8 mouse cellular contexts compared by ENCODE assay signal in genomic region chr2:84838593-84838949, GRCm38 (mm10). TPM values are rescaled to one million over a fixed set of nuclear protein-coding genes. Genes with fewer than 3 reads are reported as not detected.
DNase-seq lines count a peak whose midpoint lies in the region; ATAC-seq and TF ChIP-seq lines count a peak whose summit lies in the region.

Gene Slc43a1, plus strand, starts transcription at chr2:84838850.

- no peak within 1 kb of the TSS for H3K27ac ChIP-seq in neural tube, embryonic 11.5 days (ENCODE audit: low read depth, low read length)
- peak within 1 kb of the TSS; percentile 96 for H3K27ac ChIP-seq in forebrain, embryonic 10.5 days
- peak within 1 kb of the TSS; percentile 96 for H3K27ac ChIP-seq in limb, embryonic 10.5 days
- H3K27ac ChIP-seq in small intestine, adult 2 months (ENCODE audit: insufficient read depth, low read depth, low read length), result no peak within 1 kb of the TSS

- H3K36me3 ChIP-seq in neural tube, embryonic 11.5 days (ENCODE audit: control insufficient read depth, insufficient read depth, low read length), result no peaks in the 10 kb centered on the region
- no peaks in the 10 kb centered on the region for H3K36me3 ChIP-seq in forebrain, embryonic 10.5 days (replicated peaks)
- H3K36me3 ChIP-seq in limb, embryonic 10.5 days, result 0 out of 2 replicates have a peak, but pooled peaks cover 2% of the 10 kb centered on the region
- H3K36me3 ChIP-seq in small intestine, adult 2 months (ENCODE audit: control insufficient read depth, insufficient read depth, low read length), result no peaks in the 10 kb centered on the region

- H3K9me3 ChIP-seq in neural tube, embryonic 11.5 days (ENCODE audit: control insufficient read depth, low read length), result no peaks in the 10 kb centered on the region
- H3K9me3 ChIP-seq in forebrain, embryonic 10.5 days, result no peaks in the 10 kb centered on the region
- no peaks in the 10 kb centered on the region for H3K9me3 ChIP-seq in limb, embryonic 10.5 days (replicated peaks)

- no peak for TF ChIP-seq POLR2A in small intestine, adult 2 months (IDR thresholded peaks at IDR 0.05; ENCODE audit: low read depth, low read length)

- peaks cover 3% of the 10 kb centered on the region; the same call in 1 of the 2 replicates for H3K4me1 ChIP-seq in neural tube, embryonic 11.5 days (ENCODE audit: control insufficient read depth, insufficient read depth, low read length)
- H3K4me1 ChIP-seq in forebrain, embryonic 10.5 days, result peaks cover 41% of the 10 kb centered on the region
- peaks cover 37% of the 10 kb centered on the region for H3K4me1 ChIP-seq in limb, embryonic 10.5 days
- H3K4me1 ChIP-seq in small intestine, adult 2 months (ENCODE audit: control insufficient read depth, insufficient read depth, insufficient read length, low read length), result peaks cover 16% of the 10 kb centered on the region

- TF ChIP-seq CTCF in small intestine, adult 2 months (IDR thresholded peaks at IDR 0.05; ENCODE audit: extremely low read depth, insufficient read length, insufficient replicate concordance, low read depth, low read length), result no peak

- no peak for ATAC-seq in neural tube, embryonic 11.5 days (ENCODE audit: insufficient read depth, low FRiP score, low TSS enrichment)
- ATAC-seq in monocyte, adult 5-6 weeks (replicated peaks; ENCODE audit: insufficient number of reproducible peaks, low FRiP score, low TSS enrichment, poor library complexity, severe bottlenecking), result no peak

- peak within 1 kb of the TSS; percentile 95 for H3K4me2 ChIP-seq in neural tube, embryonic 11.5 days (ENCODE audit: low read depth)

- peaks cover 10% of the 10 kb centered on the region for H3K27me3 ChIP-seq in neural tube, embryonic 11.5 days (ENCODE audit: control insufficient read depth, insufficient read depth, low read length)
- H3K27me3 ChIP-seq in forebrain, embryonic 10.5 days (ENCODE audit: poor library complexity, severe bottlenecking), result peaks cover 25% of the 10 kb centered on the region
- peaks cover 22% of the 10 kb centered on the region; the same call in 1 of the 2 replicates for H3K27me3 ChIP-seq in limb, embryonic 10.5 days (ENCODE audit: low read depth, poor library complexity, severe bottlenecking)
- peaks cover 29% of the 10 kb centered on the region for H3K27me3 ChIP-seq in small intestine, adult 2 months (ENCODE audit: control insufficient read depth, insufficient read depth, low read length)

- peak within 1 kb of the TSS; percentile 57 for H3K4me3 ChIP-seq in neural tube, embryonic 11.5 days (ENCODE audit: low read depth, low read length)
- peak within 1 kb of the TSS; percentile 79 for H3K4me3 ChIP-seq in forebrain, embryonic 10.5 days
- peak within 1 kb of the TSS; percentile 82 for H3K4me3 ChIP-seq in limb, embryonic 10.5 days
- H3K4me3 ChIP-seq in small intestine, adult 2 months (ENCODE audit: low read depth, low read length), result peak within 1 kb of the TSS; percentile 64

- peak within 1 kb of the TSS; percentile 69 for H3K9ac ChIP-seq in neural tube, embryonic 11.5 days (ENCODE audit: low read length)

- WGBS in neural tube, embryonic 11.5 days, result 16% methylated on average over 10 of the region's 10 CpGs
- 15% methylated on average over 10 of the region's 10 CpGs for WGBS in forebrain, embryonic 10.5 days
- WGBS in limb, embryonic 10.5 days, result 13% methylated on average over 10 of the region's 10 CpGs
- 23% methylated on average over 10 of the region's 10 CpGs for WGBS in small intestine, adult 2 months

- no peak for DNase-seq in neural tube, embryonic 11.5 days (ENCODE audit: low spot score)
- no peak for DNase-seq in neural tube, embryonic 10.5 days (ENCODE audit: extremely low spot score, low spot score)
- DNase-seq in forebrain, embryonic 10.5 days (ENCODE audit: extremely low spot score, low spot score), result no peak
- DNase-seq in limb, embryonic 10.5 days (ENCODE audit: low spot score), result no peak
- DNase-seq in urinary bladder, postnatal 4 days (ENCODE audit: low spot score in 2 of 2), result no peak
- no peak for DNase-seq in urinary bladder, postnatal 14 days (ENCODE audit: low spot score)

RNA-seq across cellular contexts. Expression of gene Slc43a1, which starts in this region (rescaled TPM):
- 17.8 and 19.1 TPM in 2 replicates for polyA plus RNA-seq in neural tube, embryonic 11.5 days (2014; fragmentation: Nextera tagmentation; extraction: Ambion mirVana)
- 28.5 and 29.3 TPM in 2 replicates for polyA plus RNA-seq in forebrain, embryonic 10.5 days (2016; fragmentation: Nextera tagmentation; extraction: Ambion mirVana)
- 36.6 and 42.6 TPM in 2 replicates for polyA plus RNA-seq in limb, embryonic 10.5 days (2016; fragmentation: Nextera tagmentation; extraction: Ambion mirVana)
- polyA plus RNA-seq in small intestine, adult 2 months (2012; rRNA removed), result 1.8 and 4.4 TPM in 2 replicates
- 0.29 to 0.32 TPM in 2 of 3 replicates, not detected in the other for total RNA-seq in monocyte, adult 5-6 weeks (2017)

Comparison
In these comparisons a context has a peak if more than half of its experiments do, and no peak if none do; other contexts are left out.
1. H3K27ac ChIP-seq: peak in forebrain, embryonic 10.5 days (single experiment) and limb, embryonic 10.5 days (single experiment); none in neural tube, embryonic 11.5 days (single experiment) and small intestine, adult 2 months (single experiment).
2. Peak in every context shown above with its lines, with median percentiles within 50 percentile points of each other: H3K4me3 ChIP-seq.